Mouse (Mus musculus): ENCODE data around the gene Cbfa2t2.
"Not testable (repeated sequence)": the region's sequence is repeated elsewhere in the genome, so short reads cannot be mapped to it uniquely, and the experiment has no call there.

Cbfa2t2 gene

DNA sequence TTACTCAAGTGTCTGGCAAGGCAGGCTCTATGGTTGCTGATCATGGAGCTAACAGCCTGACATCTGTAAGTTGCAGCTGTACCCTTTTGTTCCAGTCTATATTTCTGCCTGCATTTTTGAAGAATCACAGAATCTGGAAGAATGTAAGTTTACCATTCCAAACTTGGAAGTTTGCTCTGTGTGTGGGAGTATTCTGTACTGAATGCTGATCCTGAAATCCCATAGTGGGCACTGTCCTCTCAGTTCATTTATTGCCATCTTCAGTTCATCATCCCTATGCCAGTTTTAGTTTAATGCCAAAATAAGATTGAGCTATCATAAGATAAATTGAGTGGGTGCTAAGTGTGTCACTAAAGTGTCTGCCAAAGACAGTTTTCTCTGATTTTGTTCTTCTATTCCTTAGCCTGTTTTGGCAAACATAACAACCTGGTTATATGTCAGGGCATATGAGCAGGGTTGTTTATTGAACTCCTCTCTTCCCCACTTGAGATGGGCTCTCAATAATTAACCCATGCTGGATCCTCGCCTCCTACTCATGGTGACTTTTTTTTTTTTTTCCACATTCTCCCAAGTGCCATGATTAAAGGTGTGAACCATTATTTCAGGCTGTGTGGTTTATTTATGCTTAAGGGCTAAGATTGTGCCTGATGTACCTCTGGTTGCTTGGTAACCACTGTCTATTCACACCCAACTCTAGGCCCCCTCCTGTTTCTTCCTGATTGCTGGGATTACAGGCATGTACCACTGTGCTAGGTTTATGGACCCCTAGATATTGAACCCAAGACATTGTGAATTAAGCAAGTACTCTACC lies 38.2 kb downstream of the Cbfa2t2 start:
- DNase-seq (ENCODE audit: low spot score) = no peak

GRCm38 (mm10) chr2:154475062-154475349 lies 38.7 kb downstream of the Cbfa2t2 start:
- no peak for DNase-seq (ENCODE audit: low spot score)

DNA sequence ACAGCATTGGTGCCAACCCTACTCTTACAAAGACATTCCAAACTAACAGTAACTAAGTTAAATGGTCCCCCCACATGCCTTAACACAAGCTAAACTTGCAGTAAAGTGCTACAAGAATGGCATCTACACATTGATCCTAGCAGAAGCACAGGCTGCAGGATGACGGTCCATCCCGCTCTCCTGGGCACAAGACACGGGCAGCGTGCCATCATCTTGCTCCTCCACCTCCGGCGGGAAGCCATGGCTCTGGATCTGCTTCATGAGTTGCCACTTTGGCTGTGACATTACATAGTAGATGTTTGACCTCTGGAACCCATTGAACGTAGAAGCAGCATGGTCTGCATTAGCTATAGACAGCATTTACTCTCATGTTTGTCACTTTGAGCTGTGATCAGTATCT lies 39.6 kb downstream of the Cbfa2t2 start:
- DNase-seq (ENCODE audit: low spot score) = no peak

DNA sequence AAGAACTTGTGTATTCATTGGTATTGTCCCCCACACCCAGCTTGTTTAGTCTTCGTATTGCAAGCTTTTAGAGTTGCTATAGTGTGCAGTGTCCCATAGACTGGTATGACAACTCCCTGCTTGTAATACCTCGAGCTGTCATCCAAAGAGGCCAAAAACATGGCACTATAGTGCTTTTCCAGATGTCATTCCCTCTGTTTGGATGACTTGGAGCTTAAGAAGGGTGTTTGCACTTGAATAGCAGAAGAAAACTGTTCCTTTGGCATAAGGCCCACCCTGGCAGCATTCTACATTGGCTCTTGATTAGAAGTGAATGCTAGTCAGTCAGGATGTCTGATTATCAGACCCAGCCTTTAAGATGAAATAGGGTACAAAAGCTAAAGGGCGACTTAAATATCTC lies 40.7 kb downstream of the Cbfa2t2 start:
- no peak for DNase-seq (ENCODE audit: low spot score)

GRCm38 (mm10) chr2:154491788-154492187 lies 55.5 kb downstream of the Cbfa2t2 start:
- no peak for DNase-seq (ENCODE audit: low spot score)

- DNase-seq (ENCODE audit: low spot score) = not testable (repeated sequence)
Observed at GRCm38 (mm10) chr2:154493559-154493958, 57.3 kb downstream of the Cbfa2t2 start.

DNA sequence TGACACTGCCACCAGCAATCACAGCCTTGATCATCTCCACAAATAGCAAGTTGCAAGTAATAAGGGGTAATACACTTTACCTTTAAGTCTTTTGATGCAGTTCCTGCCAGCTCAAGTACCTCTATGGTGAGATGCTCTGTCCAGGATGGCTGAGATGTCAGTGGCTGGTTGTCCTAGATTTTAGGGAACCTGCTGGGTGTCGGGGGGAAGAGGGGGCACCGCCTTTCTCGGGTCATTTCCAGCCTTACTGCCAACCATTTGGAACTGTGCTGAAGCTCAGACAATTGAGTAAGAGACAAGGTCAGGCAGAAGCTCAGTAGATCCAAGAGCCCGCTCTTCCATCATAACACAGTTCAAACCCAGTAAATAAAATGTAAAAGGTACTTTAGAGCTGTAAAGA lies 58.7 kb downstream of the Cbfa2t2 start:
- DNase-seq (ENCODE audit: low spot score) = no peak

DNA sequence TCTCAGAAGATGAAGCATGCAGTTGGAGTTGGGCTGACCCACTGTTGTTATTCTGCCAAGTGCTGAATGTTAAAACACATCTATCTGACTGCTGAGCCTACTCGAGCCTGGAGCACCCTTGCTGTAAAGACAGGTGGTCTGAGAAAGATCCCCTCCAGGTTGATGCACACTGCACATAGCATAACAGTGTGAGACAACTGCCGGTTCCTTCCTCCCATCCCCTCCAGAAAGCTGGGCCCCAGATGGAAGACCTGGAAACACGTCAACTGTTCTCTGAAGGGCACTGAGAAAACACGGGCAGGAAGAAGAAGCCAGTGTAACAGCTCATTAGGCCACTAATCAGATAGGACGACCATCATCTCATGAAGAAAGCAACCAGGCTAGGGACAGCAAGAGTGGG lies 62.3 kb downstream of the Cbfa2t2 start:
- no peak for DNase-seq (ENCODE audit: low spot score)

GRCm38 (mm10) chr2:154499717-154500247 lies 63.5 kb downstream of the Cbfa2t2 start:
- DNase-seq (ENCODE audit: low spot score) = no peak

- no peak for DNase-seq (ENCODE audit: low spot score)
Observed at GRCm38 (mm10) chr2:154500758-154501157, 64.5 kb downstream of the Cbfa2t2 start.

DNA sequence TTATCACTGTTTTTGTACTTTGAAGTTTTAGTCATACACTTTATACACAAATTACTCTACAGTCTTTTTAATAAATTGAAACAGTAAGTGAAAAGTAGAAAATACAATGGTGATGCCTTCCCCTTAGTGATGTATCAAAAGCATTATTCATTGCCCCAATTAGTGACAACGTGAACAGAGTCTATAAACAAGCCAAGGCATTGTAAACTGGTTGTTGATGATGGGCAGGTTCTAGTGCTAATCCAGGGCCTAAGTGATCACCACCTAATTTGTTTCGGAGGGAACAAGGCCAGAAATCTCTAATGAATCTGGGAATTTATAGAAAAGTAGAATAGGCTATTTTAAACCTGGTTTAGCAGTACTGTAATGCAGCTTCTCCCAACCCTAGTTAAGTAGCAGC lies 70.8 kb downstream of the Cbfa2t2 start:
- no peak for DNase-seq (ENCODE audit: low spot score)

DNA sequence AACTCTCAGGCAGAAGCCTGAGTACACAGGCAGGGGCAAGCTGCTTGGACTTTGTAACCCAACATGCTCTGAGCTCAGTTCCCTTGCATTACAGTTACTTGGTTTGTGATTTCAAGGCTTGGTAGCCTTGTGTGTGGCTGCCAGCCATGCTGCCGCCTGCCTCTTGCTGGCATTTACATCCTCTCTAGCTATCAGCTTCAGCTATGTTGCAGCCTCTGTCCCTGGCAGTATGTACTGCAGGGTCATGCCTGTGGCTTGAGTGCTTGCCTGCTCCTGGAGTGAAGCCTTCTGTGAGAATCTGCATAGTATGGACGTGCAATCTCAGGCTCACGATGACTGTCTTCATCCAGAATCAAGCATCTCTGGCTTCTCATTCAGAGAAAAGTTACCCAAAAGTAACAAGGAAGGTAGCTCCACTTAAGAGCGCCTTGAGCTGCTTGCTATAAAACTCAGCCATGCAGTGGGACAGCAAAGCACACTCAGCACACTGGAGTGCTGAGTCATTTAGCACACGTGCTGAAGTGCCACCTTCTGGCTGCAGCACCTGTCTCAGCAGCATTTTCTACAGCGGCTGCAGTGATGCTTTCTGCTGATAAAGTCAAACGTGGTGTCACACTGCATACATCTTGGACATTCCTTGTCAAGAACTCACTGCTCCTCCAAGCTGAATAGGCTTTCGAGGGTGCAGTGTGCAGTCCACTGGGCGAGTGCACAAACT lies 71.4 kb downstream of the Cbfa2t2 start:
- DNase-seq (ENCODE audit: low spot score) = no peak

GRCm38 (mm10) chr2:154508450-154508849 lies 72.2 kb downstream of the Cbfa2t2 start:
- no peak for DNase-seq (ENCODE audit: low spot score)

GRCm38 (mm10) chr2:154510141-154510540 lies 73.9 kb downstream of the Cbfa2t2 start:
- no peak for DNase-seq (ENCODE audit: low spot score)

DNA sequence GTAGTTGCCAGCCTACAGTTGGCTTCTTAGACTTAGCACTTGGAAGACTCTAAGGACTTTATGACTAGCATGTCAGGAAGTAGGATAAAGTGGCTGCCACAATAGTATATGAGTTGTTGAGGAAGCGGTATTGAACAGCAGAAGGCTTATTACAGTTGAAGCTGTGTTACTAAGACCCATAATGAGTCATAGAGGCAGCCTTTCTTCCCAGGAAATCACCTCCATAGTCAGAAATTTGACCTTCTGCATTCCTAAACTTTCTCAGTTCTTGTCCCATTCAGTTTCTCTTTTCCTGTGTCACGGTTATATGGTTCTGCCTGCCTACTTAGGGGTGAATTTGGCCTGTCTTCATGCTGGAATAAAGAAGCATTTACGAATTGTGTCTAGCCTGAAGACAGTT lies 80.7 kb downstream of the Cbfa2t2 start:
- no peak for DNase-seq (ENCODE audit: low spot score)

- DNase-seq (ENCODE audit: low spot score) = no peak
Observed at GRCm38 (mm10) chr2:154517424-154517823, 81.1 kb downstream of the Cbfa2t2 start.

GRCm38 (mm10) chr2:154521449-154521848 lies 85.2 kb downstream of the Cbfa2t2 start:
- no peak for DNase-seq (ENCODE audit: low spot score)

DNA sequence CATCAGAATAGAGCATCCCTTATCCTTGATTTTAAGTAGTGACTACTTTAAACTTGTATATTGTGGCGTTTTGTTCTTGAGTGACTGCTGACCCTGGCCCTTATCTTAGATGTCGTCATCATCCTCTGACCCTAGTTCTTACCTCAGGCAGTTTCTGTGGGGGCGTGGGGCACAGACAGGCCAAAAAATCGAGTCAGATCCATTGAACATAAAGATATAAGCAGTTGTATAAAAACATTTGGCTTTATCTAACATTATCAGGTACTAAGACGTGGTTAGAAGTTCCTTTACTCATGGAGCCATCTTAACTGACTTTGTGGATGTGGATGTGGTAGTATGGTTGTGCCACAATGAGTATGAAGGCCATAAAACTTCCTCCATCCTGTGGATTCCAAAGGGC lies 86.1 kb downstream of the Cbfa2t2 start:
- no peak for DNase-seq (ENCODE audit: low spot score)

DNA sequence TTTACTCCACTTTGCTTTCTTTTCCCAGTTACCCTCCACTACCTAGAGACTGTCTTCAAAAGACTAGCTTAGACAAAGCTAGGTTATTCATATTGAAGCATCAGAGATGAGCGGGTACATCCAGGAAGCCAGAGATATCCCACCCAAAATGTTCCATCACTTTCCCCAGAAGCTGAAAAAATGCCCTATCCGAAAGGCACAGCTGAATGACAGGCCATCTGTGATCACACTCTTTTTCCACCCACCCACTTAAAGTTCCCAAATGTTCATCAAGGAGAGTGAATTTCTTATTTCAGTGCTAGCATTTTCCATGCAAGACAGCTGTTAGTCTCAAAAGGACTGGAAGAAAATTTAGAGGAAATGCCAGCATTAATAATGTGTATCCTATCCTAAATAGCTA lies 89.0 kb downstream of the Cbfa2t2 start:
- no peak for DNase-seq (ENCODE audit: low spot score)

GRCm38 (mm10) chr2:154526531-154526930 lies 90.2 kb downstream of the Cbfa2t2 start:
- no peak for DNase-seq (ENCODE audit: low spot score)

DNA sequence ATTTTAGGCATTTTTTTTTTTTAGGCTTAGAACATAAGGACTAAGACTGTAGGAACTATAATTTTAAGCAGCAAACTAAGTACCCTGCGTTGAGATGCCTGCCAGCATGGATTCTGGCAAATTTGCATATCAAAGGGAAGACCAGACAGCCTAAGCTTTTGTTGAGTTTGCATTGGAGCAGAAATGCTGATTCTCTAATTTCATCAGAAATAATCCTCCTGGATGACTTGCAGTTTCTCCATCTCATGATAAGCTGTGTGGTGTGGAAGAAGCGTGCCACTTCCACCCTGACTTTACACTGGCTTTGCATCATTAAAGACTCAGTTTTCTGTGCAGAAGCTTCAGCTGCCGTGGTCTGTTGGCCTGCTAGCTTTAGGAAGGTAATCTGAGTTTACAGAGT lies 96.6 kb downstream of the Cbfa2t2 start:
- DNase-seq (ENCODE audit: low spot score) = no peak

GRCm38 (mm10) chr2:154534704-154535270 lies 98.5 kb downstream of the Cbfa2t2 start:
- no peak for DNase-seq (ENCODE audit: low spot score)

GRCm38 (mm10) chr2:154538310-154538709 lies 102.0 kb downstream of the Cbfa2t2 start:
- DNase-seq (ENCODE audit: low spot score) = no peak
